Comparison of ENCODE assay signal across 15 mouse cellular contexts in the genomic region with DNA sequence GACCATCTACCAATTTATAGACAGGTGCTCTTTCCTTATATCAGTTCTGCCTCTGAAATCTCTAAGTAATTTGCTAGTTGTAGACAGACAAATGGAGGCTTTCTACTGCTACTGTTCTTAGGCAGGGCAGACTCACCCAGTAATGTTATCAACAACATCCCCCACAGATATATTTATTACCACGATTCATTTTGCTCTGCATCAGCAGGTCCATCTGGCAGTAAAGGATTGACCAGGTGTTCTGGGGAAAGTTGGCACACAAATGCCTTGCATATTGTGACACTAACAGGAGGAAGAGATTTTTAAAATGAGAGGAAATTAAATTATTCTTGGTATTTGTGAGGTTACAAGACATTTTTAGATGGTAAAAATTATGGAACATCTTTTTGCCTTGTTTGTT.
DNase-seq lines count a peak whose midpoint lies in the region; ATAC-seq lines count a peak whose summit lies in the region.
"Had no signal": no experiment of that assay in that cellular context is flagged by ENCODE, and none has a peak within 500 bp of the region (broad histone marks: within the 10 kb centered on the region; RNA-seq: fewer than 3 reads in every experiment).

No protein-coding gene starts in this region.

- no peak overlapping the region for H3K4me2 ChIP-seq in forebrain, embryonic 15.5 days (replicated peaks)
- no peak overlapping the region for H3K4me2 ChIP-seq in forebrain, embryonic 12.5 days
- H3K4me2 ChIP-seq: lung, embryonic 15.5 days had no signal

- H3K4me3 ChIP-seq in forebrain, embryonic 15.5 days = no peak overlapping the region
- H3K4me3 ChIP-seq in forebrain, embryonic 12.5 days (replicated peaks) = no peak overlapping the region
- H3K4me3 ChIP-seq: gastrocnemius, adult 2 months; heart, embryonic 10.5 days; lung, embryonic 15.5 days had no signal

- 51% methylated on average over 1 of the region's 1 CpGs for WGBS in forebrain, embryonic 15.5 days
- WGBS in forebrain, embryonic 12.5 days = 71% methylated on average over 1 of the region's 1 CpGs

- no peaks in the 10 kb centered on the region for H3K4me1 ChIP-seq in forebrain, embryonic 15.5 days
- H3K4me1 ChIP-seq in forebrain, embryonic 12.5 days = no peaks in the 10 kb centered on the region
- H3K4me1 ChIP-seq: heart, embryonic 10.5 days; lung, embryonic 15.5 days had no signal

- no peak overlapping the region for H3K9ac ChIP-seq in forebrain, embryonic 15.5 days (replicated peaks)
- H3K9ac ChIP-seq in forebrain, embryonic 12.5 days = no peak overlapping the region
- H3K9ac ChIP-seq: lung, embryonic 15.5 days had no signal

- DNase-seq in cerebellum, postnatal 36 days = peak; percentile 77 to 82
- DNase-seq in layer of hippocampus, postnatal 25 days (ENCODE audit: extremely low spot score in 1 of 2, low spot score in 1 of 2) = peak; percentile 26 to 36
- no peak for DNase-seq in thymus, postnatal 0 days (ENCODE audit: low spot score)
- DNase-seq: adrenal gland, postnatal 36 days; gastrocnemius, adult 2 months; kidney, adult 8-10 months; liver; thymus, adult 18-20 months had no signal

- H3K9me3 ChIP-seq in forebrain, embryonic 15.5 days = no peaks in the 10 kb centered on the region
- H3K9me3 ChIP-seq in forebrain, embryonic 12.5 days = no peaks in the 10 kb centered on the region
- H3K9me3 ChIP-seq: heart, embryonic 10.5 days; lung, embryonic 15.5 days had no signal

- H3K36me3 ChIP-seq in forebrain, embryonic 15.5 days = no peaks in the 10 kb centered on the region
- H3K36me3 ChIP-seq in forebrain, embryonic 12.5 days (replicated peaks) = no peaks in the 10 kb centered on the region
- H3K36me3 ChIP-seq: heart, embryonic 10.5 days; lung, embryonic 15.5 days had no signal

- H3K27me3 ChIP-seq in forebrain, embryonic 15.5 days = no peaks in the 10 kb centered on the region
- H3K27me3 ChIP-seq in forebrain, embryonic 12.5 days = no peaks in the 10 kb centered on the region
- H3K27me3 ChIP-seq: lung, embryonic 15.5 days had no signal

- peak; percentile 70; the same call in 1 of the 2 replicates for ATAC-seq in forebrain, embryonic 15.5 days (replicated peaks)
- ATAC-seq in forebrain, embryonic 12.5 days (ENCODE audit: low FRiP score) = no peak
- ATAC-seq in cerebellum, adult (ENCODE audit: insufficient number of reproducible peaks, low FRiP score, low TSS enrichment) = peak; percentile 97
- ATAC-seq in erythroid progenitor cell, adult 5-6 weeks (replicated peaks; ENCODE audit: low FRiP score, poor library complexity, severe bottlenecking) = no peak
- ATAC-seq in CD4-positive, CD25-positive, alpha-beta regulatory T cell, adult 4 months = no peak

- H3K27ac ChIP-seq in forebrain, embryonic 15.5 days (replicated peaks) = no peak overlapping the region; the same call in 1 of the 2 replicates
- H3K27ac ChIP-seq in forebrain, embryonic 12.5 days = no peak overlapping the region
- H3K27ac ChIP-seq: gastrocnemius, adult 2 months; heart, embryonic 10.5 days; lung, embryonic 15.5 days had no signal

Comparison
In these comparisons a context has a peak if more than half of its experiments do, and no peak if none do; other contexts are left out.
1. ATAC-seq: peak in forebrain, embryonic 15.5 days (single experiment) and cerebellum, adult (single experiment); none in forebrain, embryonic 12.5 days (single experiment), erythroid progenitor cell, adult 5-6 weeks (single experiment) and CD4-positive, CD25-positive, alpha-beta regulatory T cell, adult 4 months (single experiment).